Mouse (Mus musculus) G1E (cell line): Measurements from ENCODE around the gene Wdhd1.

Experiments
- CTCF ChIP-seq: IDR thresholded peaks from 2 replicates; pipeline ENCODE4 v1.5.1; 2012; ENCODE audit warnings: low read depth, low read length, inconsistent platforms, mixed read lengths
- GATA1 ChIP-seq: IDR thresholded peaks from 2 replicates; pipeline ENCODE4 v1.6.1; 2012; ENCODE audit warnings: borderline replicate concordance, low read length, inconsistent platforms, mixed read lengths
- GATA2 ChIP-seq: IDR thresholded peaks from 2 replicates; pipeline ENCODE4 v1.6.1; 2012; ENCODE audit warnings: low read depth, low read length, inconsistent platforms, borderline replicate concordance
- POLR2AphosphoS5 ChIP-seq: IDR thresholded peaks from 2 replicates; pipeline ENCODE4 v1.6.1; 2012; ENCODE audit warnings: low read depth, low read length, inconsistent platforms; ENCODE audit not compliant: insufficient replicate concordance

- TF ChIP-seq POLR2AphosphoS5 = no peak
- TF ChIP-seq CTCF = no peak
- TF ChIP-seq GATA1 = no peak
- no peak for TF ChIP-seq GATA2
These were observed 70.1 kb downstream of the Wdhd1 start for GRCm38 (mm10) chr14:47206601-47207000.
